Mouse (Mus musculus): ENCODE measurements at regions not wholly inside any gene's neighbourhood (a gene's known extent, or its start where the extent isn't known, plus 50 kb on each side); places are given as distances from the start of the nearest gene placed in this dataset.

DNA sequence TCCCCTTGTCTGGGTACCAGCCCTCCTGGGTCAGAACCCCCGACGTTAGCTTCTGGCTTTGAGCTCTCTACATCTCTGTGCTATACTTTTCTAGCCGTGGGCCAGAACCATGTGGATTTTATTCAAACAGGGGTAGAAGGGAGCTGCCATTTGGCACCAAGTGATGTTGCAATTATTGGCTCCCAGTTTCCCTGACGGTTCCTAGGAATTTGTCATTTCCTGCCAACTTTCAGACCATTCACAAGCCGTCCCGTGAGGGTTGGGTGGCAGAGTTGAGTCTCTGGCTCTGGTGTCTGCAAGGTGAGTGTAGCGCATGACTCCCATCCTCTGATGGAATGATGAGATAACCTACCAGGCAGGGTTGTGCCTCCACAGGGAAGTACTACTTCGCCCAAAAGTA is 181.2 kb upstream of the Zdhhc25 start:
- TF ChIP-seq GATA1 (IDR thresholded peaks at IDR 0.05; ENCODE audit: borderline replicate concordance, low read length) (no peak), FLI1 (IDR thresholded peaks at IDR 0.05; ENCODE audit: low read length) (no peak)
